Mouse (Mus musculus) neutrophil, adult 5-6 weeks (primary cell): Measurements from ENCODE around the gene Pds5a. TPM values are rescaled to one million over a fixed set of nuclear protein-coding genes. Genes with fewer than 3 reads are reported as not detected.

Experiments
- ATAC-seq: fragments of 151-379, 151-347 bp; 2 replicates; pipeline ENCODE4 v1.8.0; 2017; ENCODE audit warnings: mild to moderate bottlenecking, moderate TSS enrichment; ENCODE audit not compliant: insufficient number of reproducible peaks, poor library complexity, low FRiP score, severe bottlenecking; ENCODE audit errors: extremely low read depth
- total RNA-seq: library from RNA; stranded (forward); fragments of 200-1000 nt; gene quantifications from 2 replicates; pipeline ENCODE4 v1.2.3, GENCODE M21; 2017

Pds5a gene
- total RNA-seq, 1 experiment from 2014 or later = 259 TPM

GRCm38 (mm10) chr5:65599681-65600080 is 98.4 kb downstream of the Pds5a start:
- no peak for ATAC-seq

- ATAC-seq = no peak
Measured at GRCm38 (mm10) chr5:65592421-65592820, 105.7 kb downstream of the Pds5a start.

DNA sequence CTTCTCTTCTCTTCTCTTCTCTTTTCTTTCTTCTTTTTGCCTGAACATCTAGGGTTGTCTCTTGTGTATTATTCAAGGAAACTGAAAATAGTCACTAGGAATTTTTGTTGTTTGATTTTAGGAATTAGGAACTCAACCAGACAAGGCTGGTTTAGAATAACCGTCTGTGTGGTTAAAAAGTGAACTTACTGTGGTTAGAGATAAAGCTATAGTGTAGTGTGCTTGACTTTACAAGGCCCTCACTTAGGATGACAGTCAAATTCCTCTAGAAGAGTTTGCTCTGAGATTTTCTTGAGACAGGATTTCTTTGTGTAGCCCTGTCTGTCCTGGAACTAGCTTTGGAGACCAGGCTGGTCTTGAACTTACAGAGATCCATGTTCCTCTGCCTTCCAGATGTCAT is 107.9 kb downstream of the Pds5a start:
- ATAC-seq = no peak

DNA sequence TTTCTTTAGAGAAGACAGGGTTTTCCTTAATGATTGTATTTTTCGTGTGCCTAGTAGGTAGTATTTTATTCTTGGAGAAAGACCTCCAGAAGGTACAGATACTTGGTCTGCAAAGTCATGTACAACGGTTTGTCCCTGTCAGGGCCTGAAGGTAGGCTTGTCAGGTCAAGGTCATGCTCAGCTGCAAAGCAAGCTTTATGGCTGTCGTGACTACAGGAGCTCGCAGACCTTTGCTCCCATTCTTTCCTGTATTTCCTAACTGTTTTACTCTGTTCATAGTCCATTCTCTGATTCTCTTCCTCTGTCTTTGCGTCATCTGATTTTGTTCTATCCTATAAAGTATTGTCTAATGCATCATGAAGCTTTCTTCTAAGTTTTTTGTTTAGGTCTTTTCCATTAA is 111.8 kb downstream of the Pds5a start:
- no peak for ATAC-seq

DNA sequence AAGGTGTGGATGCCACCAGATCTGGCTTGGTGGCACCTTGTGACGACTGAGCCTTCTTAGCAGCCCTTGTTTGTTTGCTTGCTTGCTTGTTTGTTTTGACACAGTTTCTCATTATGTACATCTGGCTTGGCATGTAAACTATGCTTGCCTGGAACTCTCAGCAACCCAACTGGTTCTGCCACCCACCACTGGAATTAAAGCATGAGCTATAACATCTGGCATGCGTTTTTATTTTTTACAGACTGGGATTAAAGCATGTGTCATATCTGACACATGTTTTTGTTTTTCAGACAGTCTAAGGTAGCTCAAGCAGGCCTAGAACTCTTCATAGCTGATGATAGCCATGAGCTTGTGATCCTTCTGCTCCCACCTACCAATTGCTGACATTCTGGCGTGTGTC is 119.5 kb downstream of the Pds5a start:
- ATAC-seq = no peak

DNA sequence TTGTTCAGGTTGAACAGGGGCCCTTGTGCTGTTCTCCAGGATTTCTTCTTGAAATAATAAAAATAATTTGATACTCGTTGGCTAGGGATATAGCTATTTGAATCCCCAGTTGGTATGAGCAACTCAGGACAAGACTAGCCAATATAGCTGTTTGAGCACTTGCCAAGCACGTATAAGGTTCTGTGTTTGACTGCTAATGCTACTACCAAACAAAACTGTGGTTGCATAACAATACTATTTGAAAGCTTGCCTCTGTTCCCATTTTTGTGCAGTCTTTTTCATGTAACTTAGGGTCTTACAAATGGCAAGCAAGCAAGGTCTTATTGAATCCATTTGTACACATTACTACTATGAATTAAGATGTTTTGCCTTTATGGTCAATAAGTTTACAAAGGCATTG is 122.2 kb downstream of the Pds5a start:
- no peak for ATAC-seq

- ATAC-seq = no peak
Measured at GRCm38 (mm10) chr5:65574876-65575275, 123.2 kb downstream of the Pds5a start.

- ATAC-seq = no peak
Measured at GRCm38 (mm10) chr5:65565486-65565885, 132.6 kb downstream of the Pds5a start.

GRCm38 (mm10) chr5:65561125-65561893 is 136.8 kb downstream of the Pds5a start:
- ATAC-seq = 0 out of 2 replicates have a peak, but pooled peaks have one; percentile 9

GRCm38 (mm10) chr5:65557109-65557508 is 141.0 kb downstream of the Pds5a start:
- no peak for ATAC-seq

Other genes starting within 250 kb of the Pds5a start
- not detected in 2 replicates for gene Gm43552, start 205.4 kb downstream of the Pds5a start, total RNA-seq
- gene Smim14, start 161.1 kb downstream of the Pds5a start, total RNA-seq = 293 and 297 TPM in 2 replicates
- gene Ube2k, start 161.0 kb downstream of the Pds5a start, total RNA-seq = 42.8 and 43.2 TPM in 2 replicates
- gene N4bp2, start 65.2 kb upstream of the Pds5a start, total RNA-seq = 88.0 and 102 TPM in 2 replicates
- gene Rhoh, start 162.9 kb upstream of the Pds5a start, total RNA-seq = 148 and 161 TPM in 2 replicates
- not detected in 2 replicates for gene Chrna9, start 236.6 kb upstream of the Pds5a start, total RNA-seq